Mouse (Mus musculus): ENCODE data around the gene Gm5148.

Gene Gm5148

DNA sequence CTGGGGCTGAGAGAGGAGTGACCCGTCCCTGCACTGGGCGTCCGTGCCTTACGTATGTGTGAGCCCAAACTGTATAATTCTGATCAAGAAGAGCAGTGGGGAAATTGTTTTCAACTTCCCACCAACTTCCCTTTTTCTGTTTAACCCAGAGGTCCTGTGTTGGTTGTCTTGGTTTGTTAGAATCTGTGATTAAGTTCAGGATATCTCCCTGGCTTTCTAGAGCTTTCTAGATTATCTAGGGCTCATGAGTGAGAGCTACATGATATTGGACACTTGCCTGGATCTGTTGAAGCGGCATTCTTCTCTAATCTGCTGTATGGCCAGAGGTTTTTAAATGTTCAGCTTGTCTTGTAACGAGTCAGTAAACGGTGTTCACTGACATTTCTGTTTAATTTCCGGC is 30.7 kb downstream of the Gm5148 start:
- no peak for DNase-seq (ENCODE audit: low spot score in 2 of 2)

- no peak for DNase-seq (ENCODE audit: low spot score in 2 of 2)
These were observed 31.3 kb downstream of the Gm5148 start for GRCm38 (mm10) chr3:37692945-37693344.

- DNase-seq (ENCODE audit: low spot score in 2 of 2) = peak; percentile 62 to 76
These were observed 36.9 kb downstream of the Gm5148 start for GRCm38 (mm10) chr3:37687158-37687980.

DNA sequence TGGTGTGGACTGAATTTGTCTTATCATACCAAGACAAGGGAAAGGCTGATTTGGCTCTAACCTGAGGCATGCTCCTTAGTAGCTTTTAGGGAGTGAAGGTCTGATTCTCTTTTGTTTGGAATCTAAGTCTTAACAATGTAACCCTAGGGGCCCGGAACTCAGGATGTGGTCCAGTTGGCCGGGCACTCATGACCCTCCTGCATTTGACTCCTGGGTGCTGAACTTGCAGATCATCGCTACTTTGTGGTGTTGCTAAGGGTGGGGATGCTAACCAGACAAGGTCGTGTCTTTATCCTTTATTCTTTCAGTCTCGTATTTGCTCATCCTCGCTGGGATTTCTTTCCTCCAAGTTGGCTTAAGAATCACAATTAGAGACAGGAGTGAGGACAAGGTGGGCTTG is 37.5 kb downstream of the Gm5148 start:
- DNase-seq (ENCODE audit: low spot score in 2 of 2) = no peak

GRCm38 (mm10) chr3:37686219-37686618 is 38.1 kb downstream of the Gm5148 start:
- DNase-seq (ENCODE audit: low spot score in 2 of 2) = no peak

GRCm38 (mm10) chr3:37676291-37676690 is 48.0 kb downstream of the Gm5148 start:
- no peak for DNase-seq (ENCODE audit: low spot score in 2 of 2)

DNA sequence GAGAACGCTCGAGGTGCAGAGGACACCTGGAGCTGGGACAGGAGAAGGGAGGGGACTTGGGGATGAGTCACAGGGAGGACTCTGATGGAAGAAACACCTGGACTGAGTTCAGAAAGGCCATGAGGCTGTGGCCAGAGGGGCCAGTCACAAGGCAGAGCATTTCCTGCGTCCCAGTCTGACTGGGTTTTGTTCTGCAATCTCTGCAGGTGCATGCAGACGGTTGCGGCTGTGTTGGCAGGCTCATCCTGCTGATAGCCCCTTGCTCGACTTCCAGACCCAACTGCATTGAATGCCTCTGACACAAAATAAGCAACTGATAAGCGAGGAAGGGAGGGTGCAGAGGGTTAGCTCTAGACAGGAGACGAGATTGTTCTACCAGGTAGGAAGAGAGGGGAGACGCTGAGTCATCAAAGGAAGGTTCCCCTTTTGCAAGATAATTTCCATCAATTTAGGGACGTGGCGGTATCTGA is 49.2 kb downstream of the Gm5148 start:
- DNase-seq (ENCODE audit: low spot score in 2 of 2) = no peak

GRCm38 (mm10) chr3:37673513-37674261 is 50.6 kb downstream of the Gm5148 start:
- DNase-seq (ENCODE audit: low spot score in 2 of 2) = no peak

- no peak for DNase-seq (ENCODE audit: low spot score in 2 of 2)
These were observed 51.8 kb downstream of the Gm5148 start for GRCm38 (mm10) chr3:37672266-37673040.

DNA sequence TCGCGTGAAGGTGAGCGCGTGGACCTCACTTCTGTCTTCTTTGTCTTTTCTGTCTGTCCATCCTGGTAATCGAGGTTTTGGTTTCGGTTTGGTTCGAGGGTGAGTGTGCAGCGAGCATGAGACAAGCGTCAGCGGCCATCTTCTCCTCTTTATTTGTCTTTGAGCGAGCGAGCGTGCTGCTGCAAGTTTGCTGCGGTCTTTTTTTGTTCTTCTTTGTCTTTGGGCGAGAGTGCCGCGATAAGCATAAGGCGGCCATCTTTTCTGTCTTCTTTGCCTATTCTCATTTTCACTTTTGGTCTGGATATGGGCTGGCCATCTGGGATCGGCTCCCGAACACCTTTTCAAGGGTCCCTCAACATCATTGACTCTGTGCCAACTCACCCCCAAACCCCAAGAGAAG is 55.2 kb downstream of the Gm5148 start:
- DNase-seq (ENCODE audit: low spot score in 2 of 2) = no peak

- no peak for DNase-seq (ENCODE audit: low spot score in 2 of 2)
These were observed 55.6 kb downstream of the Gm5148 start for GRCm38 (mm10) chr3:37668652-37669051.

- no peak for DNase-seq (ENCODE audit: low spot score in 2 of 2)
These were observed 56.6 kb downstream of the Gm5148 start for GRCm38 (mm10) chr3:37667736-37668135.

DNA sequence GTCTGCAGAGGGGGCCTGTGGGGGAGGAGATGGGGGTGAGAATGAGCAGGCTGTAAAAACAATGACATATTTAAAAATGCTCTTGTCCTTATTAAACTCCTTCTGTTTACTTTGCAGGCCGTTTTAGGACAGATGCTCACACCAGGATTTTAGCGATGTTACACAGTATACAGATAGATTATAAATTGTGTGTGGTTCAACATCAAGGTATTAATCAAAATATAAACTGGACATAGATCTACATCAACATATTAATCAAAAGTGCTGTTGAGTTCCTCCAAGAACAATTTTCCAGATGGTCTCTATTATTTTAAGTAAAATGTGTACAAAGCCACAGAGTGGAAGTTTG is 57.2 kb downstream of the Gm5148 start:
- DNase-seq (ENCODE audit: low spot score in 2 of 2) = no peak

DNA sequence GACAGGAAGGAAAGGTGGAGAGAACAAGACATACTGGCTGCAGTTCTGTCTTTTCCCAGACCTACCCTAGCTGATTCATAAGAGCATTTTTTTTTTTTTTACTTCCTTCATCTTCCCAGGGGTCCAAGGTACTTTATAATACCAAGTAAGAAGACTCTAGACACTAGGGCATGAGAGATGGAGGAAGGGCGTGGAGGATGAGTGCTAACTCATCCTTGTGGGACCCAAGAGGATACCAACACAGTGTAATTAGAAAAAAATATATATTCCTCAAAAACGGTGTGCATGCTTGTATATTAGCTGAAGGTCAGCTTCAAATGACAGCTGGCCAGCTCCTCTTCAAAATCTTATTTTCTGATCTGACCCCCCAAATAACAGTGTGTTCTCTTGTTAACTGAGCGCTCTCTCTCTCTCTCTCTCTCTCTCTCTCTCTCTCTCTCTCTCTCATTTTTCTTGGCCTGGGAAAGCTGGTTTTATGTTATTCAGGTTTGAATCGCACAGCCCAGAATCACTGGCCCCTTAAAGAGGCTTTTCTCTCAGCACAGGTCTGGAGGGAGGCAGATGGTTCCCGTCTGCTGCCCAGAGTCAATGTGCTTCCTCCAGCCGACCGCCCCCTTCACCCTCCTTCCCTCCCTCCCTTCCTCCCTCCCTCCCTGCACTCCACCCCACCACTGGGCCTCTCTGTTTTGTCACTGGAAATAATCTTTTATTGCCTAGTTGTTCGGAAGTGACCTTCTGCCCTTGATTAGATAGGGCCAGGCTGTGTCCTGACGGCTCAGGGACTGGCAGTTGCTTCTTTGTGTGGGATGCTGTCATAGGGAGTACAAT is 57.8 kb downstream of the Gm5148 start:
- DNase-seq (ENCODE audit: low spot score in 2 of 2) = no peak
